23 mouse cellular contexts compared by ENCODE assay signal in genomic region chr10:16231821-16232220, GRCm38 (mm10).
"Had no signal": no experiment of that assay in that cellular context is flagged by ENCODE, and none has a peak within 500 bp of the region (broad histone marks: within the 10 kb centered on the region; RNA-seq: fewer than 3 reads in every experiment).

No protein-coding gene starts in this region.

- DNase-seq: gastrocnemius, adult 2 months; gastrocnemius, postnatal 10 days; gastrocnemius, postnatal 25 days; heart, adult 18-20 months; heart, postnatal 10 days; heart, postnatal 4 days; kidney, adult 18-20 months; kidney, adult 8-10 months; kidney, postnatal 10 days; kidney, postnatal 4 days; left cerebral cortex, postnatal 4 days had no signal

- H3K4me1 ChIP-seq: heart, embryonic 10.5 days; heart, embryonic 12.5 days; hindbrain, embryonic 13.5 days; hindbrain, embryonic 15.5 days; intestine, embryonic 15.5 days; limb, embryonic 13.5 days; limb, embryonic 15.5 days; liver, embryonic 12.5 days had no signal

- H3K9ac ChIP-seq: heart, embryonic 12.5 days; hindbrain, embryonic 13.5 days; hindbrain, embryonic 15.5 days; intestine, embryonic 15.5 days; limb, embryonic 13.5 days; limb, embryonic 15.5 days; liver, embryonic 12.5 days; liver, embryonic 14.5 days had no signal

- ATAC-seq: inflammation-experienced regulatory T-cells, adult 6 months; intestine, embryonic 15.5 days; intestine, postnatal 0 days; liver, embryonic 12.5 days had no signal

- H3K4me3 ChIP-seq: gastrocnemius, adult 2 months; heart, embryonic 10.5 days; heart, embryonic 12.5 days; hindbrain, embryonic 13.5 days; hindbrain, embryonic 15.5 days; intestine, embryonic 15.5 days; layer of hippocampus, adult 2 months; limb, embryonic 13.5 days; limb, embryonic 15.5 days; liver, embryonic 12.5 days had no signal

- H3K27ac ChIP-seq: gastrocnemius, adult 2 months; heart, embryonic 10.5 days; hindbrain, embryonic 13.5 days; hindbrain, embryonic 15.5 days; intestine, embryonic 15.5 days; layer of hippocampus, adult 2 months; limb, embryonic 13.5 days; limb, embryonic 15.5 days; liver, embryonic 12.5 days; liver, embryonic 14.5 days had no signal

- H3K4me2 ChIP-seq: heart, embryonic 12.5 days; hindbrain, embryonic 13.5 days; hindbrain, embryonic 15.5 days; intestine, embryonic 15.5 days; limb, embryonic 13.5 days; limb, embryonic 15.5 days; liver, embryonic 12.5 days had no signal

- H3K9me3 ChIP-seq: heart, embryonic 10.5 days; hindbrain, embryonic 13.5 days; hindbrain, embryonic 15.5 days; intestine, embryonic 15.5 days; limb, embryonic 13.5 days; limb, embryonic 15.5 days; liver, embryonic 12.5 days had no signal

- H3K27me3 ChIP-seq: heart, embryonic 12.5 days; hindbrain, embryonic 13.5 days; hindbrain, embryonic 15.5 days; intestine, embryonic 15.5 days; limb, embryonic 13.5 days; limb, embryonic 15.5 days; liver, embryonic 12.5 days had no signal

- H3K36me3 ChIP-seq: heart, embryonic 10.5 days; heart, embryonic 12.5 days; hindbrain, embryonic 13.5 days; hindbrain, embryonic 15.5 days; intestine, embryonic 15.5 days; limb, embryonic 13.5 days; limb, embryonic 15.5 days; liver, embryonic 12.5 days had no signal
